Mouse (Mus musculus) hindbrain, embryonic 14.5 days (tissue): ENCODE results near the gene Clec11a. TPM values are rescaled to one million over a fixed set of nuclear protein-coding genes. Genes with fewer than 3 reads are reported as not detected.

Experiments
- ATAC-seq: fragments of 200-750 bp; cut with Nextera tagmentation; 2 replicates; pipeline ENCODE4 v1.8.0; 2017; ENCODE audit warnings: moderate number of reproducible peaks, mild to moderate bottlenecking, moderate TSS enrichment, moderate library complexity; ENCODE audit not compliant: low FRiP score
- DNase-seq: peaks from one replicate; pipeline ENCODE4 v3.0.0-alpha.2; 2015; ENCODE audit warnings: low spot score
- H3K27ac ChIP-seq: fragments of 300-500 bp; sonication (generic); 2 replicates; pipeline ENCODE4 v1.5.1; 2014; ENCODE audit warnings: mild to moderate bottlenecking, moderate library complexity
- H3K27me3 ChIP-seq: fragments of 300-500 bp; sonication (generic); 2 replicates; pipeline ENCODE4 v1.6.1; 2014; ENCODE audit warnings: mild to moderate bottlenecking, low read length, mixed read lengths; ENCODE audit not compliant: control insufficient read depth, insufficient read depth
- H3K36me3 ChIP-seq: fragments of 300-500 bp; sonication (generic); replicated peaks from 2 replicates; pipeline ENCODE4 v1.6.1; 2014; ENCODE audit not compliant: control insufficient read depth, insufficient read depth
- H3K4me1 ChIP-seq: fragments of 300-500 bp; sonication (generic); replicated peaks from 2 replicates; pipeline ENCODE4 v1.6.1; 2014; ENCODE audit warnings: antibody characterized with exemption, low read length, mixed read lengths; ENCODE audit not compliant: control insufficient read depth, insufficient read depth
- H3K4me2 ChIP-seq: fragments of 300-500 bp; sonication (generic); replicated peaks from 2 replicates; pipeline ENCODE4 v1.6.1; 2014; ENCODE audit warnings: mild to moderate bottlenecking, moderate library complexity
- H3K4me3 ChIP-seq: fragments of 300-500 bp; sonication (generic); replicated peaks from 2 replicates; pipeline ENCODE4 v1.5.1; 2014; ENCODE audit warnings: mild to moderate bottlenecking, low read length
- H3K9ac ChIP-seq: fragments of 300-500 bp; sonication (generic); 2 replicates; pipeline ENCODE4 v1.6.1; 2014
- H3K9me3 ChIP-seq: fragments of 300-500 bp; sonication (generic); 2 replicates; pipeline ENCODE4 v1.6.1; 2016; ENCODE audit warnings: low read length; ENCODE audit not compliant: control insufficient read depth
- WGBS: fragments of 180-500 bp; shearing (Covaris S2); extraction: QIAGEN DNeasy Blood & Tissue Kit; methylation state at CpG from one replicate; pipeline ENCODE4 v1.1.7; 2014; 5-methylcytosine and 5-hydroxymethylcytosine counted together
- polyA plus RNA-seq: library from polyadenylated mRNA; unstranded; fragments of >200 nt; fragmentation: Nextera tagmentation; extraction: Ambion mirVana; gene quantifications from 2 replicates; pipeline ENCODE4 v1.2.1, GENCODE M21; 2014

Clec11a gene
- polyA plus RNA-seq, 1 experiment from 2014 or later: 3.7 TPM

DNA sequence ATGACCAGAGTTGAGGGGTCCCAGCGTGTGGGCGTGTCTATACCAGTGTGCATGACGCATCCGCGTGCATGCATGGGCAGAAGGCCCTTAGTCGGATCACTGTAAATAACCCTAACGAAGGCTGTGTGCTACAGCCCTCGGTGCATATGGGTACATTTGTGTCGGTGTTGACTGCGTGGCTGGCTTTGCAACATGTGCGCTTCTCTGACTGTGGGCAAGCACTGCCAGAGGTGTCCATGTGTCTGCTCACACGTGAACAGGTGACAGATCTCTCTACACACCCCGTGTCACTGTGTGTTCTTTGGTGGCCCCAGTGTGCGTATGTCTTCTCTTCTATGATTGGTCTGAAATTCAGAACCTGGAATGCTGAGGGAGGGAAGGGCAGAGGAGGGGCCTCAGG, 27.4 kb upstream of the Clec11a start:
- H3K4me2 ChIP-seq: no peak overlapping the region
- 76% methylated on average over 14 of the region's 14 CpGs for WGBS

GRCm38 (mm10) chr7:44332336-44332735, 25.6 kb upstream of the Clec11a start:
- Histone ChIP-seq H3K27me3 (peaks cover 8% of the 10 kb centered on the region; the same call in 1 of the 2 replicates), H3K36me3 (peaks cover 54% of the 10 kb centered on the region), H3K9ac (no peak overlapping the region), H3K4me3 (no peak overlapping the region), H3K4me1 (peaks cover 7% of the 10 kb centered on the region; the same call in 1 of the 2 replicates), H3K27ac (no peak overlapping the region), H3K9me3 (no peaks in the 10 kb centered on the region), H3K4me2 (no peak overlapping the region)
- ATAC-seq (no peak), DNase-seq (no peak)
- WGBS: 70% methylated on average over 3 of the region's 3 CpGs

More for the DNA sequence above, 27.4 kb upstream of the Clec11a start:
- Histone ChIP-seq H3K4me3 (no peak overlapping the region), H3K36me3 (peaks cover 42% of the 10 kb centered on the region), H3K4me1 (peaks cover 14% of the 10 kb centered on the region; the same call in 1 of the 2 replicates), H3K9ac (no peak overlapping the region), H3K27ac (no peak overlapping the region), H3K9me3 (no peaks in the 10 kb centered on the region), H3K27me3 (peaks cover 10% of the 10 kb centered on the region; the same call in 1 of the 2 replicates)
- ATAC-seq: no peak
- no peak for DNase-seq

GRCm38 (mm10) chr7:44326614-44327013, 19.9 kb upstream of the Clec11a start:
- WGBS: 68% methylated on average over 6 of the region's 6 CpGs
- Histone ChIP-seq H3K9me3 (no peaks in the 10 kb centered on the region), H3K36me3 (peaks cover 74% of the 10 kb centered on the region), H3K9ac (no peak overlapping the region), H3K4me3 (no peak overlapping the region), H3K27ac (no peak overlapping the region), H3K27me3 (no peaks in the 10 kb centered on the region), H3K4me1 (no peaks in the 10 kb centered on the region), H3K4me2 (no peak overlapping the region)
- DNase-seq: no peak
- no peak for ATAC-seq

DNA sequence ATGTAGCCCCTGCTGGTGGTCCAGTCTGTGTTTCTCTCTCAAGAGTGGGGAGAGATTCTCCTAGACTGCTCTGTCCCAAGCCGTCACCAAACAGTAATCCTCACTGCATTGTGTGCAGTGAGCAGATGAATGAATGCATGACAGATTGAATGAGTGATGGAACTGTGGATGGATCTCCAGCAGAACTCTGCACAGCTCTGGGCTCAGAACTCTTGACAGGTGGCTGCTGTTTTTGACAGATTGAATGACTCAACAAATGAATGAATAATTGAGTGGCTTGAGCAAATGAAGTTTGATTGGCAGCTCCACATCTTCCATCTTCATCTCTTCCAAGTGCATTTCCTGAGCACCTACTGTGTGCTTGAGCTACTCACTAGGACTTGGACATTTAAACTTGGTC, 15.6 kb upstream of the Clec11a start:
- H3K27ac ChIP-seq: no peak overlapping the region

DNA sequence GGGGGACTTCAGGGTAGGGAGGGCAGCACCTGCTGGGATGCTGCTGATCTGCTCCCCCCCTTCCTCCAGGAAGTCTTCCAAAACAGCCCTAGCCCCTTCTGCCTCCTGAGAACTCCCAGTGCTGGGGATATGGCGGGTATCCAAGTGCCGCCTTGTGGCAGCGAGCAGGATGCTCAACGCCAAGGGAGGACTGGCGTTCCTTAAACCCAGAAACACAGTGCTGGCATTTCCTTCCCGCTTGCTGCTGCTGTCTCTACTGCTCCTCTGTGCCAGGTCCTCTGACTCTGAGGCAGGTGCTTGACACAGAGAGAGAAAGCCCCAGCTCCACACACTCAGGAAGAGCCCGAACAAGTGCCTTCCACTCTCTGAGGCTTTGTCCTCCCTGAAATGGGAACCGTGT, 14.2 kb upstream of the Clec11a start:
- Histone ChIP-seq H3K9me3 (no peaks in the 10 kb centered on the region), H3K27me3 (no peaks in the 10 kb centered on the region), H3K36me3 (peaks cover 84% of the 10 kb centered on the region), H3K4me1 (no peaks in the 10 kb centered on the region), H3K27ac (no peak overlapping the region), H3K4me2 (no peak overlapping the region), H3K9ac (0 out of 2 replicates have a peak overlapping the region, but pooled peaks have one; percentile 9), H3K4me3 (no peak overlapping the region)
- ATAC-seq (no peak), DNase-seq (no peak)
- WGBS: 46% methylated on average over 8 of the region's 8 CpGs

More for the DNA sequence above, 15.6 kb upstream of the Clec11a start:
- H3K36me3 ChIP-seq: peaks cover 84% of the 10 kb centered on the region
- DNase-seq (no peak), ATAC-seq (no peak)
- H3K4me3 ChIP-seq: no peak overlapping the region
- no peaks in the 10 kb centered on the region for H3K27me3 ChIP-seq
- H3K9me3 ChIP-seq: no peaks in the 10 kb centered on the region
- no peak overlapping the region for H3K9ac ChIP-seq
- no peak overlapping the region for H3K4me2 ChIP-seq
- 88% methylated on average over 1 of the region's 1 CpGs for WGBS
- H3K4me1 ChIP-seq: no peaks in the 10 kb centered on the region

- Histone ChIP-seq H3K4me2 (no peak overlapping the region), H3K9me3 (no peaks in the 10 kb centered on the region), H3K27ac (no peak overlapping the region), H3K4me1 (no peaks in the 10 kb centered on the region), H3K9ac (no peak overlapping the region), H3K36me3 (peaks cover 94% of the 10 kb centered on the region), H3K4me3 (no peak overlapping the region), H3K27me3 (no peaks in the 10 kb centered on the region)
- DNase-seq (no peak), ATAC-seq (no peak)
- 27% methylated on average over 4 of the region's 4 CpGs for WGBS
Measured at GRCm38 (mm10) chr7:44317913-44318312, 11.2 kb upstream of the Clec11a start.

DNA sequence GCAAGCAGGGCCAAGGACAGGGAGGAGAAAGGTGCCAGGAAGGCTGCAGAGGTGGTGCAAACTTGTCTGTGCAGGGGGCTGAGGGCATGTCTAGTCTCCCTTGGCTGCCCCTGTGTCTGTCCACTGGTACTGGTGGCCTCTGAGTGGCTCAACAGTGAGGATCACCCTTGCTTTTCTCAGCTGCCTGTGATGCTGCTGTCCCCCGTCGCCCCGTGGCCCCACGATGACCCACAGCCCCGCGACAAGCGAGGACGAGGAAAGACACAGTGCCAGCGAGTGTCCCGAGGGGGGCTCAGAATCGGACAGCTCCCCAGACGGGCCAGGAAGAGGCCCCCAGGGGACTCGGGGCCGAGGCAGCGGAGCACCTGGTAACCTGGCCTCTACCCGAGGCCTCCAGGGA, 5.8 kb upstream of the Clec11a start:
- H3K9ac ChIP-seq: no peak overlapping the region
- H3K4me1 ChIP-seq: peaks cover 11% of the 10 kb centered on the region; the same call in 1 of the 2 replicates
- H3K27ac ChIP-seq: no peak overlapping the region
- DNase-seq (no peak), ATAC-seq (no peak)
- H3K4me2 ChIP-seq: no peak overlapping the region; the same call in 1 of the 2 replicates
- H3K36me3 ChIP-seq: peaks cover 50% of the 10 kb centered on the region
- H3K4me3 ChIP-seq: no peak overlapping the region; the same call in 1 of the 2 replicates
- 72% methylated on average over 16 of the region's 16 CpGs for WGBS
- no peaks in the 10 kb centered on the region for H3K9me3 ChIP-seq
- no peaks in the 10 kb centered on the region for H3K27me3 ChIP-seq

DNA sequence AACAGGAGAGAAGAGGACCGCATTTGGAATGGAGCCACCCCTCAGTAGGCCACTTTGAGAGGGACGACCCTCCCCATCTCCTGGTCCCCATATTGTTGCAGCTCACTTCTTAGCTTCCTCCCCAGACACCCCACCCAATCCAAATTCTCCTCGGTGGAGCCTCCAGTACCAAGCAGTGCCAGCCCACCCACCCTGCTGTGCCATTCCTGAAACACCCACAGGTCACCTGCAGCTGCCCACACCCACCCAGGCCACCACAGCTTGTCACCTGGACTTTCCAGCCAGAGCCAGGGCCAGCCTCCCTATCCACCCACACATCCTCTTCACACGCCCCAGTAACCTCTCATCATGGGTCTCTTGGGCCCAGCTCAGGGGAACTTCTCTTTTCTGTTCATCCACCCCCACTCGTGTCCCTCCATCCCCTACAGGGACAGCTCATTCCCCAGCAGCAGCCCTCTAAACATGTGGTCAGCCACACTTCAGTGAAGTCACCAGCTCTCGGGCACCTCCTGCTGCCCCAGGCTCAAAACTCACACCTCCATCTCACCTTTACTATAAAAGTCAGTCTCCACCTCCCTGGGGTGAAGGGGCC, 5.1 kb upstream of the Clec11a start:
- WGBS: 17% methylated on average over 6 of the region's 6 CpGs
- Histone ChIP-seq H3K4me3 (peak overlapping the region; percentile 64), H3K27ac (no peak overlapping the region), H3K27me3 (no peaks in the 10 kb centered on the region), H3K4me1 (peaks cover 11% of the 10 kb centered on the region; the same call in 1 of the 2 replicates), H3K4me2 (peak overlapping the region; percentile 90), H3K9me3 (no peaks in the 10 kb centered on the region), H3K9ac (peak overlapping the region; percentile 88), H3K36me3 (peaks cover 44% of the 10 kb centered on the region)
- DNase-seq: no peak
- ATAC-seq: peak; percentile 4

GRCm38 (mm10) chr7:44310878-44311712, 4.4 kb upstream of the Clec11a start:
- peak overlapping the region; percentile 90 for H3K4me2 ChIP-seq
- H3K27me3 ChIP-seq: no peaks in the 10 kb centered on the region
- peaks cover 11% of the 10 kb centered on the region; the same call in 1 of the 2 replicates for H3K4me1 ChIP-seq
- ATAC-seq (peak; percentile 38), DNase-seq (no peak)
- under 1% methylated on average over 36 of the region's 38 CpGs for WGBS
- peak overlapping the region; percentile 77 for H3K27ac ChIP-seq
- peak overlapping the region; percentile 88 for H3K9ac ChIP-seq
- H3K9me3 ChIP-seq: no peaks in the 10 kb centered on the region
- H3K36me3 ChIP-seq: peaks cover 37% of the 10 kb centered on the region
- peak overlapping the region; percentile 64 for H3K4me3 ChIP-seq
